Mouse (Mus musculus): ENCODE results near the gene Fbxl16. TPM values are rescaled to one million over a fixed set of nuclear protein-coding genes. Genes with fewer than 3 reads are reported as not detected.

Gene Fbxl16
- polyA plus RNA-seq, 1 experiment from 2014 or later, result 50.8 TPM

GRCm38 (mm10) chr17:25831451-25832281, 22.8 kb downstream of the Fbxl16 start:
- Histone ChIP-seq H3K4me1 (peaks cover 84% of the 10 kb centered on the region), H3K27ac (peak overlapping the region; percentile 96), H3K9me3 (no peaks in the 10 kb centered on the region), H3K36me3 (replicated peaks) (0 out of 2 replicates have a peak, but pooled peaks cover 30% of the 10 kb centered on the region), H3K4me2 (peak overlapping the region; percentile 95), H3K27me3 (replicated peaks) (no peaks in the 10 kb centered on the region), H3K4me3 (peak overlapping the region; percentile 80), H3K9ac (peak overlapping the region; percentile 77)
- ATAC-seq (replicated peaks), result no peak
- WGBS, result 63% methylated on average over 21 of the region's 21 CpGs

- WGBS, result under 1% methylated on average over 76 of the region's 77 CpGs
- ATAC-seq (replicated peaks), result peak; percentile 91
- peak overlapping the region; percentile 96 for H3K27ac ChIP-seq
- peak overlapping the region; percentile 80 for H3K4me3 ChIP-seq
- peak overlapping the region; percentile 77 for H3K9ac ChIP-seq
- H3K27me3 ChIP-seq (replicated peaks), result no peaks in the 10 kb centered on the region
- H3K4me1 ChIP-seq, result peaks cover 84% of the 10 kb centered on the region
- H3K36me3 ChIP-seq (replicated peaks), result 0 out of 2 replicates have a peak, but pooled peaks cover 21% of the 10 kb centered on the region
- H3K9me3 ChIP-seq, result no peaks in the 10 kb centered on the region
- peak overlapping the region; percentile 95 for H3K4me2 ChIP-seq
Observed at GRCm38 (mm10) chr17:25832436-25833290, 23.8 kb downstream of the Fbxl16 start.

- H3K9ac ChIP-seq, result peak within 1 kb of the TSS; percentile 77
- ATAC-seq (replicated peaks), result peak; percentile 41
Observed at GRCm38 (mm10) chr17:25833291-25833663, 24.4 kb downstream of the Fbxl16 start, which contains the start of gene Stub1. Gene Stub1 (minus strand): TSS chr17:25833404.

GRCm38 (mm10) chr17:25833961-25834594, 25.2 kb downstream of the Fbxl16 start:
- Histone ChIP-seq H3K27ac (peak overlapping the region; percentile 96), H3K4me2 (peak overlapping the region; percentile 95), H3K36me3 (replicated peaks) (0 out of 2 replicates have a peak, but pooled peaks cover 19% of the 10 kb centered on the region), H3K4me1 (peaks cover 80% of the 10 kb centered on the region), H3K4me3 (peak overlapping the region; percentile 80), H3K27me3 (replicated peaks) (no peaks in the 10 kb centered on the region), H3K9me3 (no peaks in the 10 kb centered on the region), H3K9ac (peak overlapping the region; percentile 77)
- ATAC-seq (replicated peaks), result no peak
- 59% methylated on average over 6 of the region's 6 CpGs for WGBS

More at GRCm38 (mm10) chr17:25833291-25833663, 24.4 kb downstream of the Fbxl16 start, which contains the start of gene Stub1:
- H3K27me3 ChIP-seq (replicated peaks), result no peaks in the 10 kb centered on the region
- no peaks in the 10 kb centered on the region for H3K9me3 ChIP-seq
- H3K4me1 ChIP-seq, result peaks cover 84% of the 10 kb centered on the region
- peak within 1 kb of the TSS; percentile 80 for H3K4me3 ChIP-seq
- WGBS, result under 1% methylated on average over 24 of the region's 24 CpGs
- 0 out of 2 replicates have a peak, but pooled peaks cover 19% of the 10 kb centered on the region for H3K36me3 ChIP-seq (replicated peaks)
- H3K27ac ChIP-seq, result peak within 1 kb of the TSS; percentile 96
- H3K4me2 ChIP-seq, result peak within 1 kb of the TSS; percentile 95

GRCm38 (mm10) chr17:25834595-25835222, 25.8 kb downstream of the Fbxl16 start:
- 0 out of 2 replicates have a peak overlapping the region, but pooled peaks have one; percentile 96 for H3K27ac ChIP-seq
- no peaks in the 10 kb centered on the region for H3K9me3 ChIP-seq
- peak overlapping the region; percentile 95 for H3K4me2 ChIP-seq
- 89% methylated on average over 12 of the region's 12 CpGs for WGBS
- no peaks in the 10 kb centered on the region for H3K27me3 ChIP-seq (replicated peaks)
- no peak for ATAC-seq (replicated peaks)
- H3K4me1 ChIP-seq, result peaks cover 75% of the 10 kb centered on the region
- peak overlapping the region; percentile 80 for H3K4me3 ChIP-seq
- peak overlapping the region; percentile 77; the same call in 1 of the 2 replicates for H3K9ac ChIP-seq
- H3K36me3 ChIP-seq (replicated peaks), result 0 out of 2 replicates have a peak, but pooled peaks cover 24% of the 10 kb centered on the region

DNA sequence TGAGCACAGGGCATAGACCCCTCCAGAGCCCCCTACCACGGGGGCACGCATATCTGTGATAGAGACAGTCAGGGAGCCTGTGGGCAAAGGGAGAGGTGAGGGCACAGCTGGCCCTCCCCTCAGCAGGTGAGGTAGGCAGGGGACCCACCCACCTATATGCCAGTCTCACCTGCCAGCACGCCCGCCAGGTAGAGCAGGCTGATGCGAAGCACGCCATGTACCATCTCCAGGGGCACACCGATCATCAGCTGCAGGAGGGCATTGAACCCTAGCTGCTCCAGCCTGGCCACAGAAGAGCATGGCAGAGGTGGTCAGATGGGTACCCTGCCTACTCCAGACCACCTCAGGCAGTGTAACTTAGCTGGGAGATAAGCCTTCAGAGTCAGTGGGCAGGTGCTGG, 26.4 kb downstream of the Fbxl16 start:
- no peak for ATAC-seq (replicated peaks)
- H3K4me1 ChIP-seq, result peaks cover 69% of the 10 kb centered on the region
- H3K27me3 ChIP-seq (replicated peaks), result no peaks in the 10 kb centered on the region
- H3K36me3 ChIP-seq (replicated peaks), result peaks cover 22% of the 10 kb centered on the region; the same call in 1 of the 2 replicates
- 0 out of 2 replicates have a peak overlapping the region, but pooled peaks have one; percentile 70 for H3K9ac ChIP-seq
- no peak overlapping the region for H3K27ac ChIP-seq
- WGBS, result 93% methylated on average over 7 of the region's 7 CpGs
- H3K9me3 ChIP-seq, result no peaks in the 10 kb centered on the region
- H3K4me2 ChIP-seq, result peak overlapping the region; percentile 95; the same call in 1 of the 2 replicates
- no peak overlapping the region for H3K4me3 ChIP-seq

DNA sequence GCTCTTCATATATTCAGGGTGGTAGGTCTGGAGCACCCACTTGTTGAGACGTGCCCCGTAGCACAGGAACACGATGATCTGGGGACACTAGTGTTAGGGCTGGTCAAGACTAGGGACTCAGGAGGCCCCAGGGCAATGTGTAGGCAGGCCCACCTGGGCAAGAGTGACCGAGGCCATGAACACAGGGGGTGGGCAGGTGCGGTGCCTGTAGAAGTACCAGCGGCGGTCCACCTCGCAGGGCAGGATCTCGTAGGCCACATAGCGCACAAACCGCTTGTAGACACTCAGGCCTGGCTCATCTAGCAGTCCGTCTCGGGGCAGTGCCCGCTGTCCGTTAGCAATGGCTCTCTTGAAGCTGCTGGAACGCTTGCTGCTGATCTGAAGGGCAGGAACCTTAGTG, 26.9 kb downstream of the Fbxl16 start:
- Histone ChIP-seq H3K27ac (no peak overlapping the region), H3K9ac (peak overlapping the region; percentile 70; the same call in 1 of the 2 replicates), H3K4me1 (peaks cover 64% of the 10 kb centered on the region), H3K36me3 (replicated peaks) (peaks cover 22% of the 10 kb centered on the region), H3K9me3 (no peaks in the 10 kb centered on the region), H3K4me2 (peak overlapping the region; percentile 80), H3K27me3 (replicated peaks) (no peaks in the 10 kb centered on the region), H3K4me3 (peak overlapping the region; percentile 48)
- no peak for ATAC-seq (replicated peaks)
- 94% methylated on average over 16 of the region's 16 CpGs for WGBS

GRCm38 (mm10) chr17:25836397-25837075, 27.7 kb downstream of the Fbxl16 start:
- Histone ChIP-seq H3K27ac (peak overlapping the region; percentile 82), H3K4me1 (peaks cover 56% of the 10 kb centered on the region), H3K36me3 (replicated peaks) (peaks cover 22% of the 10 kb centered on the region), H3K4me2 (peak overlapping the region; percentile 80), H3K27me3 (replicated peaks) (no peaks in the 10 kb centered on the region), H3K9ac (peak overlapping the region; percentile 70), H3K9me3 (no peaks in the 10 kb centered on the region), H3K4me3 (peak overlapping the region; percentile 48)
- WGBS, result 20% methylated on average over 23 of the region's 23 CpGs
- ATAC-seq (replicated peaks), result no peak

DNA sequence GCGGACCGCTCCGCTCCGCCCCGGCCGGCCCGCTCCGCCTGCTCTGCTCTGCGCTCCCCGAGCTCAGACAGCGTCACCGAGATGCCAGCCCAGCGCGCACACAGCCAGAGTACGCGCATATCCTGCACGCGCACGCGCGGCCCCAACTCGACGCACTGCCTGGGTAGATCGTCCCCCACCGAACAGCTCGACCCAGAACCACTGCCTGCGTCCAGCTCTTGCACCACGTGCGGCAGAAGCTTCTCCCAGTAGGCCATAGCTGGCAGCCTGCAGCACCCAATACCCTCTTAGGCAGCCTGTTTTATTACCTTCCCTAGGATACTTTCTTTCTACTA, 28.2 kb downstream of the Fbxl16 start, which contains the start of gene Rhbdl1:
TSS of gene Rhbdl1 (minus strand) at position 220 of the 335 bp plus-strand sequence.
- peaks cover 51% of the 10 kb centered on the region for H3K4me1 ChIP-seq
- ATAC-seq (replicated peaks), result peak; percentile 32

GRCm38 (mm10) chr17:25837533-25837932, 28.6 kb downstream of the Fbxl16 start:
- Histone ChIP-seq H3K4me1 (peaks cover 49% of the 10 kb centered on the region), H3K27ac (peak overlapping the region; percentile 82), H3K9me3 (no peaks in the 10 kb centered on the region), H3K36me3 (replicated peaks) (peaks cover 29% of the 10 kb centered on the region), H3K4me2 (peak overlapping the region; percentile 80), H3K9ac (peak overlapping the region; percentile 70), H3K4me3 (no peak overlapping the region; the same call in 1 of the 2 replicates), H3K27me3 (replicated peaks) (no peaks in the 10 kb centered on the region)
- 12% methylated on average over 3 of the region's 3 CpGs for WGBS
- no peak for ATAC-seq (replicated peaks)

More for the DNA sequence above, 28.2 kb downstream of the Fbxl16 start, which contains the start of gene Rhbdl1:
- H3K9me3 ChIP-seq, result no peaks in the 10 kb centered on the region
- H3K27me3 ChIP-seq (replicated peaks), result no peaks in the 10 kb centered on the region
- peak within 1 kb of the TSS; percentile 80 for H3K4me2 ChIP-seq
- peak within 1 kb of the TSS; percentile 82 for H3K27ac ChIP-seq
- H3K4me3 ChIP-seq, result peak within 1 kb of the TSS; percentile 48
- H3K36me3 ChIP-seq (replicated peaks), result peaks cover 27% of the 10 kb centered on the region
- under 1% methylated on average over 29 of the region's 29 CpGs for whole genome bisulfite sequencing
- peak within 1 kb of the TSS; percentile 70 for H3K9ac ChIP-seq
